Comparison of ENCODE assay signal across 26 mouse cellular contexts in the genomic region with DNA sequence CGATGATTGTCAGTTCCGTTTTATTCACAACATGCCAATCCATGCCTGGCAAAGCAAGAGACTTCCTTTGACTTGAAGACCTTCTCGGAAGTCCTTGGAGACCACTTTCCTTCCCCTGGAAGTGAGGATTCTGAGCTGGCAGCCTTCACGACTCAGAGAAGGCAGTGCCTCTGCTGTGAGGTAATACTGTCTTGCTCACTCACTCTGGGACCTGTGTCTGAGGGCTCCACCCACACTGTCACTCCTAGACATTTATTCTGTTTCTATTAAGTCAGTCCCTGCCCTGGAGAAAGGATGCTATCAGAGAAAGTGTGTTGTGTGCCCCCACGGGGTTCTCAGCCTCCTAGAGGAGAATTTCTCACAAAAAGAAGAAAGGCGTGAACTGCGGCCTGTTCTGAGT.
"Had no signal": no experiment of that assay in that cellular context is flagged by ENCODE, and none has a peak within 500 bp of the region (broad histone marks: within the 10 kb centered on the region; RNA-seq: fewer than 3 reads in every experiment).

No protein-coding gene starts in this region.

- DNase-seq: gastrocnemius, adult 2 months; gastrocnemius, postnatal 10 days; gastrocnemius, postnatal 25 days; heart, adult 18-20 months; heart, postnatal 10 days; heart, postnatal 4 days; kidney, adult 18-20 months; kidney, adult 8-10 months; kidney, postnatal 10 days; kidney, postnatal 25 days; kidney, postnatal 4 days; liver; liver, embryonic 13.5 days had no signal

- H3K4me2 ChIP-seq: heart, embryonic 12.5 days; hindbrain, embryonic 12.5 days; hindbrain, embryonic 15.5 days; intestine, embryonic 15.5 days; limb, embryonic 12.5 days; liver, embryonic 11.5 days; liver, embryonic 13.5 days; liver, embryonic 15.5 days had no signal

- H3K27ac ChIP-seq: gastrocnemius, adult 2 months; heart, embryonic 10.5 days; hindbrain, embryonic 10.5 days; hindbrain, embryonic 12.5 days; hindbrain, embryonic 15.5 days; intestine, embryonic 15.5 days; left cerebral cortex, adult 2 months; limb, embryonic 10.5 days; limb, embryonic 12.5 days; liver, embryonic 13.5 days; liver, embryonic 15.5 days had no signal

- ATAC-seq: inflammation-experienced regulatory T-cells, adult 6 months; intestine, embryonic 15.5 days; intestine, postnatal 0 days had no signal

- H3K9me3 ChIP-seq: heart, embryonic 10.5 days; heart, embryonic 12.5 days; hindbrain, embryonic 10.5 days; hindbrain, embryonic 12.5 days; hindbrain, embryonic 15.5 days; intestine, embryonic 15.5 days; limb, embryonic 10.5 days; limb, embryonic 12.5 days; liver, embryonic 13.5 days; liver, embryonic 15.5 days had no signal

- H3K4me1 ChIP-seq: hindbrain, embryonic 10.5 days; hindbrain, embryonic 15.5 days; intestine, embryonic 15.5 days; limb, embryonic 12.5 days; liver, embryonic 13.5 days; liver, embryonic 15.5 days had no signal

- H3K4me3 ChIP-seq: gastrocnemius, adult 2 months; heart, embryonic 10.5 days; heart, embryonic 12.5 days; hindbrain, embryonic 10.5 days; hindbrain, embryonic 12.5 days; hindbrain, embryonic 15.5 days; intestine, embryonic 15.5 days; left cerebral cortex, adult 2 months; limb, embryonic 10.5 days; limb, embryonic 12.5 days; liver, embryonic 13.5 days; liver, embryonic 15.5 days had no signal

- H3K36me3 ChIP-seq: heart, embryonic 10.5 days; heart, embryonic 12.5 days; hindbrain, embryonic 10.5 days; hindbrain, embryonic 12.5 days; hindbrain, embryonic 15.5 days; intestine, embryonic 15.5 days; limb, embryonic 10.5 days; limb, embryonic 12.5 days; liver, embryonic 13.5 days; liver, embryonic 15.5 days had no signal

- H3K9ac ChIP-seq: heart, embryonic 12.5 days; hindbrain, embryonic 12.5 days; hindbrain, embryonic 15.5 days; intestine, embryonic 15.5 days; limb, embryonic 12.5 days; liver, embryonic 13.5 days; liver, embryonic 15.5 days had no signal

- H3K27me3 ChIP-seq: heart, embryonic 12.5 days; hindbrain, embryonic 12.5 days; hindbrain, embryonic 15.5 days; intestine, embryonic 15.5 days; liver, embryonic 13.5 days; liver, embryonic 15.5 days had no signal
